Mouse (Mus musculus) retina, postnatal 1 day (tissue): ENCODE data around the gene Gm8994.

Source experiments
- DNase-seq: peaks from one replicate; pipeline ENCODE4 v3.0.0-alpha.2; 2012

Gene Gm8994

DNA sequence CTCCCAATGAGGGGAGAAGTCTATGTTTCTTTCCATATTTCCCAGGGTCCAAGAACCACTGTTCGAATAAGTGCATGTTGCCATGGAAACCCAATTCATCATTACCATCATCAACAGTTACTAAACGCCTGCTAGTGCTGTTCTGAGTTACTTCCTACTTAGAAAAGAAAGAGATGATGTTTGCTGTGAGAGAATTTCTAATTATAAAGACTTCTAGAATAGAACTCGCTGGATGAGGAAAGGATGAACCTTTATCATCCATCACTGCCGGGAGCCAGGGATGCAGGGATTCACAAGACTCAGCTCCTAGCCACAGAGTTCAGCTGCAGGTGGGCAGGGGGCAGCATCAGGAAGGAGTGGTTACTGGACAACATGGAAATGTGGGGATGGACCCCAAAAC is 36.7 kb downstream of the Gm8994 start:
- DNase-seq: no peak

DNA sequence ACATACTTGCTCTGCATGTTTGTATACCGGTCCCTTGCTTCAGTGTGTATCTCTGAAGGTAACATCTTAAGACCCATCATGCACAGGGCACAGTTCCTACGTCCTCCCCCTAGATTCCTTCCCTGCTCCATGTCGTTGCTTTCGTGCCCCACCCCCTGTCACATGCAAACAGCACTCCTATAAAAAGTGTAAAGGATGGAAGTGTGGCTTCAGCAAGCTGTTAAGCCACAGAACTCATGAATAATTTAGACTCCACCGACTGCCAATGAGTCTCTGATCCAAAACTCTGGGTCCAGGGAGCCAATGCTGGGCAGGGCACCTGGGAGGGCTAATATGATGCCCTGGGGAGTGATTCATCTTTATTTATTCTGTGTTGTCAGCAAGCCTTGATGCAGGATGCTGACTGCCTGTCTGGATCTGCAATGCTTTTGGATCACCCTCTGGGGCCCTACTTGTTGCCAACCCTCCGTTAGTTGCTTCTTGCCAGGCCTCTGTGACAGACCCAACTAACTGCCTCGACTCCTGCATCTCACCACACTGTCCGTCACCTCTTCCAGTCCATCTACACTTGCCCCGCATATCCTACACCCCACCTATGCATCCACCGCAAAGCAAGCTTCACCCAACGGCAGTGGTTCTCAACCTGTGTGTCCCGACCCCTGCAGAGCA is 37.2 kb downstream of the Gm8994 start:
- no peak for DNase-seq

DNA sequence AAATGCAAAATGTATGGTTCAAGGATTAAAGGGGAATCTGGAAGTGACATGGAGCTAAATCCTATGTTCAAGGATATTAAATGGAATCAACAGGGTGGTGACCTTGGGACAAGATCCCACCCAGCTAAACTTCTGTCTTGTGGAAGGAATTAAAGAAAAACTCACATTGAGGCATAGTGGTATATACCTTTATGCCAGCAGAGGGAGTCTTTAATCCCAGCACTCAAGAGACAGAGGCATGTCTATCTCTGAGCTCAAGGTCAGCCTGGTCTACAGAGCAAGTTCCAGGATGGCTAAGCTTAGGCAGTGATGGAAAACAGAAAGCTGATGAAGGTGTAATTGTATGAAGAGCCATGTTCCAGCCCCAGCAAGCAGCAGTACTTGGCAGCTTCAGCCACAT is 48.8 kb downstream of the Gm8994 start:
- no peak for DNase-seq
